Mouse (Mus musculus) MN1 (cell line): ENCODE results near the gene Stx8.

ENCODE experiments used
- DNase-seq: peaks from one replicate; pipeline ENCODE4 v3.0.0-alpha.2; 2016; ENCODE audit warnings: low spot score

Gene Stx8

GRCm38 (mm10) chr11:68145586-68146455, 179.8 kb downstream of the Stx8 start:
- DNase-seq, result no peak

GRCm38 (mm10) chr11:68146456-68146851, 180.5 kb downstream of the Stx8 start:
- no peak for DNase-seq

- no peak for DNase-seq
Observed at GRCm38 (mm10) chr11:68150938-68151337, 184.9 kb downstream of the Stx8 start.

- DNase-seq, result peak; percentile 50
Observed at GRCm38 (mm10) chr11:68155821-68156220, 189.8 kb downstream of the Stx8 start.

- no peak for DNase-seq
Observed at GRCm38 (mm10) chr11:68158166-68158565, 192.2 kb downstream of the Stx8 start.

- no peak for DNase-seq
Observed at GRCm38 (mm10) chr11:68159867-68160266, 193.9 kb downstream of the Stx8 start.

- DNase-seq, result no peak
Observed at GRCm38 (mm10) chr11:68164408-68164807, 198.4 kb downstream of the Stx8 start.

GRCm38 (mm10) chr11:68168427-68168826, 202.4 kb downstream of the Stx8 start:
- no peak for DNase-seq

GRCm38 (mm10) chr11:68171973-68172647, 206.1 kb downstream of the Stx8 start:
- DNase-seq, result no peak

GRCm38 (mm10) chr11:68172648-68173045, 206.7 kb downstream of the Stx8 start:
- DNase-seq, result no peak

- DNase-seq, result peak; percentile 24
Observed at GRCm38 (mm10) chr11:68176550-68176949, 210.6 kb downstream of the Stx8 start.

- DNase-seq, result no peak
Observed at GRCm38 (mm10) chr11:68177415-68177814, 211.4 kb downstream of the Stx8 start.

- no peak for DNase-seq
Observed at GRCm38 (mm10) chr11:68185647-68186046, 219.7 kb downstream of the Stx8 start.

- DNase-seq, result no peak
Observed at GRCm38 (mm10) chr11:68187242-68187641, 221.2 kb downstream of the Stx8 start.

- no peak for DNase-seq
Observed at GRCm38 (mm10) chr11:68188695-68189201, 222.8 kb downstream of the Stx8 start.

- DNase-seq, result no peak
Observed at GRCm38 (mm10) chr11:68190849-68191248, 224.9 kb downstream of the Stx8 start.

- DNase-seq, result no peak
Observed at GRCm38 (mm10) chr11:68195168-68195567, 229.2 kb downstream of the Stx8 start.

GRCm38 (mm10) chr11:68195693-68196176, 229.7 kb downstream of the Stx8 start:
- no peak for DNase-seq

GRCm38 (mm10) chr11:68196566-68196965, 230.6 kb downstream of the Stx8 start:
- peak; percentile 37 for DNase-seq

GRCm38 (mm10) chr11:68197471-68197870, 231.5 kb downstream of the Stx8 start:
- DNase-seq, result no peak

- DNase-seq, result no peak
Observed at GRCm38 (mm10) chr11:68198696-68199095, 232.7 kb downstream of the Stx8 start.

- no peak for DNase-seq
Observed at GRCm38 (mm10) chr11:68199103-68199502, 233.1 kb downstream of the Stx8 start.
